Mouse (Mus musculus): ENCODE measurements around the gene Calca. TPM values are rescaled to one million over a fixed set of nuclear protein-coding genes. Genes with fewer than 3 reads are reported as not detected.
"Not testable (repeated sequence)": the region's sequence is repeated elsewhere in the genome, so short reads cannot be mapped to it uniquely, and the experiment has no call there.

Calca gene
- 3.1 and 13.1 TPM in 2 replicates for polyA plus RNA-seq (2016; fragmentation: Nextera tagmentation; extraction: Ambion mirVana)

GRCm38 (mm10) chr7:114636102-114636501, at the start of gene Calca:
TSS of gene Calca (minus strand) at chr7:114636357.
- peaks cover 34% of the 10 kb centered on the region for H3K27me3 ChIP-seq (ENCODE audit: insufficient read depth, poor library complexity, severe bottlenecking)
- H3K27ac ChIP-seq = no peak within 1 kb of the TSS
- under 1% methylated on average over 12 of the region's 12 CpGs for WGBS
- H3K4me1 ChIP-seq = peaks cover 8% of the 10 kb centered on the region
- no peaks in the 10 kb centered on the region for H3K9me3 ChIP-seq
- DNase-seq (ENCODE audit: low spot score) = no peak
- H3K36me3 ChIP-seq = no peaks in the 10 kb centered on the region
- peak within 1 kb of the TSS; percentile 63 for H3K4me3 ChIP-seq

GRCm38 (mm10) chr7:114672697-114673096, 36.5 kb upstream of the Calca start:
- Histone ChIP-seq H3K27me3 (ENCODE audit: insufficient read depth, poor library complexity, severe bottlenecking) (no peaks in the 10 kb centered on the region), H3K9me3 (no peaks in the 10 kb centered on the region), H3K27ac (no peak overlapping the region), H3K4me3 (no peak overlapping the region), H3K4me1 (no peaks in the 10 kb centered on the region), H3K36me3 (no peaks in the 10 kb centered on the region)
- DNase-seq (ENCODE audit: low spot score) = no peak
- whole genome bisulfite sequencing = 23% methylated on average over 2 of the region's 2 CpGs

GRCm38 (mm10) chr7:114671405-114671804, 35.2 kb upstream of the Calca start:
- no peak overlapping the region for H3K4me3 ChIP-seq
- DNase-seq (ENCODE audit: low spot score) = no peak
- no peaks in the 10 kb centered on the region for H3K9me3 ChIP-seq
- H3K27ac ChIP-seq = no peak overlapping the region
- H3K4me1 ChIP-seq = no peaks in the 10 kb centered on the region
- WGBS = 50% methylated on average over 1 of the region's 1 CpGs
- H3K36me3 ChIP-seq = no peaks in the 10 kb centered on the region
- no peaks in the 10 kb centered on the region for H3K27me3 ChIP-seq (ENCODE audit: insufficient read depth, poor library complexity, severe bottlenecking)

GRCm38 (mm10) chr7:114649730-114650129, 13.6 kb upstream of the Calca start:
- Histone ChIP-seq H3K4me3 (no peak overlapping the region), H3K9me3 (no peaks in the 10 kb centered on the region), H3K27ac (no peak overlapping the region), H3K4me1 (no peaks in the 10 kb centered on the region; the same call in 1 of the 2 replicates), H3K36me3 (no peaks in the 10 kb centered on the region), H3K27me3 (ENCODE audit: insufficient read depth, poor library complexity, severe bottlenecking) (no peaks in the 10 kb centered on the region)
- WGBS = 53% methylated on average over 3 of the region's 3 CpGs
- no peak for DNase-seq (ENCODE audit: low spot score)

GRCm38 (mm10) chr7:114648791-114649190, 12.6 kb upstream of the Calca start:
- Histone ChIP-seq H3K4me1 (no peaks in the 10 kb centered on the region; the same call in 1 of the 2 replicates), H3K9me3 (no peaks in the 10 kb centered on the region), H3K27me3 (ENCODE audit: insufficient read depth, poor library complexity, severe bottlenecking) (no peaks in the 10 kb centered on the region), H3K4me3 (no peak overlapping the region), H3K36me3 (no peaks in the 10 kb centered on the region), H3K27ac (no peak overlapping the region)
- no peak for DNase-seq (ENCODE audit: low spot score)
- WGBS = 65% methylated on average over 3 of the region's 3 CpGs

- Histone ChIP-seq H3K36me3 (no peaks in the 10 kb centered on the region), H3K27ac (no peak overlapping the region), H3K4me3 (peak overlapping the region; percentile 63), H3K4me1 (peaks cover 8% of the 10 kb centered on the region), H3K9me3 (no peaks in the 10 kb centered on the region), H3K27me3 (ENCODE audit: insufficient read depth, poor library complexity, severe bottlenecking) (peaks cover 34% of the 10 kb centered on the region)
- no peak for DNase-seq (ENCODE audit: low spot score)
- 2% methylated on average over 20 of the region's 20 CpGs for WGBS
These were observed 522 bp downstream of the Calca start for GRCm38 (mm10) chr7:114635569-114636101.

GRCm38 (mm10) chr7:114634386-114634785, 1.8 kb downstream of the Calca start:
- Histone ChIP-seq H3K9me3 (no peaks in the 10 kb centered on the region), H3K36me3 (no peaks in the 10 kb centered on the region), H3K27me3 (ENCODE audit: insufficient read depth, poor library complexity, severe bottlenecking) (peaks cover 34% of the 10 kb centered on the region), H3K27ac (no peak overlapping the region), H3K4me1 (peaks cover 8% of the 10 kb centered on the region), H3K4me3 (no peak overlapping the region)
- WGBS = 64% methylated on average over 7 of the region's 7 CpGs
- DNase-seq (ENCODE audit: low spot score) = no peak

- no peaks in the 10 kb centered on the region for H3K9me3 ChIP-seq
- 69% methylated on average over 3 of the region's 3 CpGs for WGBS
- H3K27me3 ChIP-seq (ENCODE audit: insufficient read depth, poor library complexity, severe bottlenecking) = no peaks in the 10 kb centered on the region
- no peaks in the 10 kb centered on the region for H3K4me1 ChIP-seq
- H3K4me3 ChIP-seq = no peak overlapping the region
- no peak overlapping the region for H3K27ac ChIP-seq
- DNase-seq (ENCODE audit: low spot score) = no peak
- H3K36me3 ChIP-seq = no peaks in the 10 kb centered on the region
These were observed 10.2 kb downstream of the Calca start for GRCm38 (mm10) chr7:114625966-114626365.

- Histone ChIP-seq H3K9me3 (no peaks in the 10 kb centered on the region), H3K27ac (no peak overlapping the region), H3K4me1 (no peaks in the 10 kb centered on the region), H3K4me3 (no peak overlapping the region), H3K36me3 (no peaks in the 10 kb centered on the region), H3K27me3 (ENCODE audit: insufficient read depth, poor library complexity, severe bottlenecking) (no peaks in the 10 kb centered on the region)
- DNase-seq (ENCODE audit: low spot score) = no peak
- 77% methylated on average over 6 of the region's 6 CpGs for WGBS
These were observed 19.4 kb downstream of the Calca start for GRCm38 (mm10) chr7:114616759-114617158.

- not testable (repeated sequence) for H3K36me3 ChIP-seq; H3K4me1 ChIP-seq; H3K27ac ChIP-seq; H3K4me3 ChIP-seq; H3K27me3 ChIP-seq (ENCODE audit: insufficient read depth, poor library complexity, severe bottlenecking); DNase-seq (ENCODE audit: low spot score); H3K9me3 ChIP-seq
- 90% methylated on average over 8 of the region's 8 CpGs for WGBS
These were observed 41.8 kb downstream of the Calca start for GRCm38 (mm10) chr7:114594391-114594790.

- Histone ChIP-seq H3K36me3 (no peaks in the 10 kb centered on the region), H3K27ac (no peak overlapping the region), H3K27me3 (ENCODE audit: insufficient read depth, poor library complexity, severe bottlenecking) (no peaks in the 10 kb centered on the region), H3K9me3 (no peaks in the 10 kb centered on the region), H3K4me1 (no peaks in the 10 kb centered on the region), H3K4me3 (no peak overlapping the region)
- no peak for DNase-seq (ENCODE audit: low spot score)
- WGBS = 51% methylated on average over 2 of the region's 2 CpGs
These were observed 53.7 kb downstream of the Calca start for GRCm38 (mm10) chr7:114582441-114582840.

Other genes with a start within 250 kb of the Calca start
- gene Pde3b, start 221.1 kb downstream of the Calca start, polyA plus RNA-seq (2016; fragmentation: Nextera tagmentation; extraction: Ambion mirVana) = 4.0 and 6.9 TPM in 2 replicates
- 1.3 and 1.5 TPM in 2 replicates for gene Cyp2r1, start 73.4 kb downstream of the Calca start, polyA plus RNA-seq (2016; fragmentation: Nextera tagmentation; extraction: Ambion mirVana)
- not detected in 2 replicates for gene Calcb, start 82.3 kb upstream of the Calca start, polyA plus RNA-seq (2016; fragmentation: Nextera tagmentation; extraction: Ambion mirVana)
- gene Insc, start 107.3 kb upstream of the Calca start, polyA plus RNA-seq (2016; fragmentation: Nextera tagmentation; extraction: Ambion mirVana) = 0.79 and 1.5 TPM in 2 replicates

All from heart, embryonic 10.5 days (tissue).